Mouse (Mus musculus) forelimb bud, embryonic 11.5 days (tissue): ENCODE data around the gene Kdm8.

Experiments
- DNase-seq: peaks from one replicate; pipeline ENCODE4 v3.0.0-alpha.2; 2012; ENCODE audit warnings: low read depth, low spot score

The Kdm8 gene

GRCm38 (mm10) chr7:125462200-125462599 lies 17.7 kb downstream of the Kdm8 start:
- no peak for DNase-seq

DNA sequence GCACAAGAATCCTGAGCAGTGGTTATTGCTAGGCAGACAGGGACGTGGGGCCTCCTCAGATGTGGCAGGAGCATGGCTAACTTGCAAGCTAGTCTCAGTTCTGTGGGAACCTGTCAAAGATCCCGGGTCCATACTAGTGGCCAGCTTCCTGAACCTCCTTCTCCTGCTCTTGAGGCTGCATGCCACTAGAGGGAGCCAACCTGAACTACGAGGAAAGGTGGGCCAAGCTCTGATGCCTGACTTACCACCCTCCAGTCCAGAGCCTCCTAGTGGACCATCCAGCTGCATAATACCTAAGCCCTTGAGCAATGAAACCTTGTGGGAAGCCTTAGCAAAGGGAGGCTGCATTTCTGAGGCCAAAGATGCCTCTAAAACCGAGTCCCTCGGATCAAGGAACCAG lies 25.5 kb downstream of the Kdm8 start:
- peak; percentile 81 for DNase-seq

GRCm38 (mm10) chr7:125470901-125471300 lies 26.4 kb downstream of the Kdm8 start:
- DNase-seq = no peak

GRCm38 (mm10) chr7:125471991-125472741 lies 27.7 kb downstream of the Kdm8 start:
- DNase-seq = peak; percentile 79

GRCm38 (mm10) chr7:125474535-125474934 lies 30.1 kb downstream of the Kdm8 start:
- no peak for DNase-seq

DNA sequence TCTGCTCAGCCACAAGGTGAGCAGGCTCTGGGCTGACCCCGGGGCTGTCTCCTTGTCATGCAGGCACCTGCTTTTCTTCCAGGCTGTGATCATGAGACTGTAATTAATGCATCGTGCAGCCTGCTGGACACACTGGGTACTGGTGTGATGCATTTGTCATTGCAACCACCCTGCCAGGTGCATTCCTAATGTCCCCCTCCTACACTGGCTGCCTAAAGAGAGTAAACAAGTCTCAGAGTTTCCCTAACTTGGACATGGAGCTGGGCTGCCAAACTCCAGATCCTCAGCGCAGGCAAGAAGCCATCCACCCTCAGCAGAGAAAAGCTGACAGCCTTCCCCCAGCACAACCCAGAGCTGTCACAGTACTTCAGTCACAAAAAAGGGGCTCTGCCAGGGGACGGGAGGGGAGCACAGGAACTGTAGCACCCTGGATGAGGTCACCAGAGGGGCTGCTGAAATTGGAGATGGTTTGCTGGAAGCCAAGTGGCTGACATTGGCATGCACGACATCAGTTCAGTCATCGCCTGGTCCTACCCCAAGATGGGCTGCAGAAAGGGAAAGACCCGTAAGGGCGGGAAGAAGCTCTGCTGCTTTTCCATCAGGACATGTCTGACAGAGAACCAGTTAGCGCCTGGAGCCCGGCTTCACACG lies 31.2 kb downstream of the Kdm8 start:
- DNase-seq = no peak

GRCm38 (mm10) chr7:125478391-125478984 lies 34.0 kb downstream of the Kdm8 start:
- no peak for DNase-seq

GRCm38 (mm10) chr7:125480518-125480917 lies 36.0 kb downstream of the Kdm8 start:
- no peak for DNase-seq

GRCm38 (mm10) chr7:125482339-125482738 lies 37.9 kb downstream of the Kdm8 start:
- DNase-seq = no peak

GRCm38 (mm10) chr7:125482886-125483285 lies 38.4 kb downstream of the Kdm8 start:
- no peak for DNase-seq

DNA sequence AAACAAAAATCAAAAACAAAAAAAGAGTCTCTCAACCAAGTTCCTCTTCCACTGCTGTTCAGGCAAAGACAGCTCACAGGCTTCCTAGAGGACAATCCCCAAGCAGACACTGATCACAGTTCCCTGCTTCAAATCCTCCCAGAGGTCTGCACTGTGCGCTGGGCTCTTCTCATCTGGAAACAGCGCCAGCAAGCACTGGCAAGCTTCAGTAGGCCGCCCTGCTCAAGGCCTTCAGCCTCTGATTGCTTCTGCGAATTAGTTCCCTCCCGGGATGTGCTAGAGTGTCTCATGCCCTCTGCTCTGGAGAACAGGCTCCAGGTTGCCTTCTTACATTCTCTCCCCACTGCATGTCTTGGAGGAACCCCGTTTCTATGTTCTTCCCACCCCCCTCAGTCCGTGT lies 40.3 kb downstream of the Kdm8 start:
- no peak for DNase-seq

- no peak for DNase-seq
Measured at GRCm38 (mm10) chr7:125486121-125486630, 41.7 kb downstream of the Kdm8 start.

GRCm38 (mm10) chr7:125487126-125487525 lies 42.6 kb downstream of the Kdm8 start:
- DNase-seq = no peak

- no peak for DNase-seq
Measured at GRCm38 (mm10) chr7:125488706-125489105, 44.2 kb downstream of the Kdm8 start.

DNA sequence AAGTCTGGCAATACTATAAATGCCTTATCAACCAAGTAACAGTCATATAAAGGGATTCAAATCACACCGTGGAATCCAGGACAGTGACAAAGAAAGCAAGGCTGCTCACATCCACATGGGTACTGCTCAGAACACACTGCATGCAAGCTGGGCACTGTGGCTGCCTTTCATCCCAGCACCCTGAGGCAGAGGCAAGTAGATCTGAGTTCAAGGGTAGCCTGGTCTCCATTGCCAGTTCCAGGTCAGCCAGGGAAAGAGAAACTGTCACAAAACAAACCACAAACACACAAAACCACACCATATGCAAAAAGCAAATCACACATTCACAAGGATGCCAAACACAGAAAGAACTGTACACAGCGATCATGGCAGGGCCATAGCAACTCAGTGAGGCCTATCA lies 45.2 kb downstream of the Kdm8 start:
- DNase-seq = no peak

DNA sequence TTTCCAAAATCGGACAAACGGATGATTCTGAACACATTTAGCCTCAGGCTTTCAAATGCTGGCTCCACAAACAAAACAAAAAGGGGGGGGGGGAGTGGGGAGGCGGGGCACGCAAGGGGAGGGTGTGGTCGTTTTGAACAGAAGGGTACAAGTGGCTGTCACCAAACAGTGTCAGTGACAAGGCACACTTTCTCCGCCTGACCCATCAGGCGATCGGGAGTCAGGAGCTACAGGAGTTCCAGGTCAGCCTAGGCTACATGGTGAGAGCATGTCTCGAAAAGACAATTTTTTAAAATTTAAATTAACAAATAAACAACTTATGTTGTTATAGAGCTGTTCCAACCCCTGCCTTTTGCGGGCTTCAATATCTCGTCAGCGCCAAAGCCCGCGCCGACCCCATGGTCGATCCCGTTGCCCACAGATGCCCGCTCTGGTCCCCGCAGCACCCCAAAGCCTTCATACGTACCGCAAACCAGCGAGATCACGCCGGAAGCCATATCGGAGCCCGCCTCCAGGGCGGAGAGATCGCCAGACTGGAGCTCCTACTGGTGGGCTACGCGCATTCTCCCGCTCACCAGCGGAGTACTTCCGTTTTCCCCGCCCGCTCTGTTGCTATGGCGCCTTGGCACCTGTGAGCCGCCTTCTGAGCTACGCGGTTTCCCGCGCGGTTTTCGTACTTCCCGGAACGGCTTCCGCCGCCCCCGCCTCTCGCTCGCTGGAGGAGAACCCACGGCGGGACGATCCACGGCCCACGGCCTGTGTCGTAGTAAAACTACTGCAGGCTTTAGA lies 46.7 kb downstream of the Kdm8 start, which contains the start of gene Nsmce1:
Nsmce1 (minus strand) TSS at position 650 of the 789 bp plus-strand sequence.
- DNase-seq = peak; percentile 95

DNA sequence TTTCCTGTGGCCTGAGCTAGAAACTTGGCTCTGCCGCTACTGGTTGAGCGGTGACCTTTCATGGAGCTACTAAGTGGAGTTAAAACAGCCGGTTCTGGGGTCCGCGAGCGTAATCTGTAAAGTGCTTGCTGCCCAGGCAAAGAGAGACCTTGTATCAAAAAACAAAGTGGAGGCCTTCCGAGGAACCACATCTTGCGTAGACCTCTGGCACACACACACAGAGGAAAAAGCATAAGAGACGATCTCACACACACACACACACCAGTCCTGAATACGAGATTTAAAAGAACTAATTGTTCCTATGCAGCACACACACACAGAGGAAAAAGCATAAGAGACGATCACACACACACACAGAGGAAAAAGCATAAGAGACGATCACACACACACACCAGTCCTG lies 47.3 kb downstream of the Kdm8 start:
- DNase-seq = no peak

DNA sequence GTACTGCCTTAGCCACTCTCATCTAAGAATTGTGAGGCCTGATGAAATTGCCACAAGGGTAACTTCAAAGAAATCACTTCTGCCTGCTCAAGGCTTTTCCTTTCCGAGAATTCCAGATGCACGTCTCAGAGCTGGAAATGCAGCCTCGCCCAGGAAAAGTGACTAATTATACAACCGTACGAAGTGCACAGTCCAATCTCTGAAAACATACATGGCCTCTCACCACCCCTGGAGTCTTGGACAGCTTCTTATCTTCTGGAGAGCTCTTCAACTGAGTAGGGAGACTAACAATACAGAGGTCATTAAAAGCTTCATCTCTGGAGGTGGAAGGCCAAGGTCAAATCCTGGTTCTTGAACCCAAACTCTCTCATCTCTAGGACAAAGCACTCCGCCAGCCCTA lies 48.1 kb downstream of the Kdm8 start:
- no peak for DNase-seq

GRCm38 (mm10) chr7:125495864-125496440 lies 51.5 kb downstream of the Kdm8 start:
- no peak for DNase-seq

GRCm38 (mm10) chr7:125499927-125500868 lies 55.7 kb downstream of the Kdm8 start:
- no peak for DNase-seq
